Mouse (Mus musculus) CD4-positive helper T cell, adult 2 months (primary cell): ENCODE results near the gene Npy1r.

Experiments
- DNase-seq: peaks from one replicate; pipeline ENCODE4 v3.0.0-alpha.2; 2012; ENCODE audit warnings: low read depth, missing footprints, low spot score

Gene Npy1r

GRCm38 (mm10) chr8:66696970-66697843 is at the start of gene Npy1r:
Gene Npy1r, plus strand, starts transcription at chr8:66697192.
- no peak for DNase-seq

- no peak for DNase-seq
These were observed 15.7 kb upstream of the Npy1r start for GRCm38 (mm10) chr8:66681261-66681660.

- no peak for DNase-seq
These were observed 9.3 kb upstream of the Npy1r start, which contains the start of gene Npy5r for GRCm38 (mm10) chr8:66687511-66688329. Gene Npy5r, minus strand, starts transcription at chr8:66688128.

- no peak for DNase-seq
These were observed 8.6 kb upstream of the Npy1r start for GRCm38 (mm10) chr8:66688395-66688794.

GRCm38 (mm10) chr8:66688799-66689198 is 8.2 kb upstream of the Npy1r start:
- no peak for DNase-seq

- DNase-seq = no peak
These were observed 6.6 kb upstream of the Npy1r start for GRCm38 (mm10) chr8:66690402-66690801.

GRCm38 (mm10) chr8:66698011-66698410 is 1.0 kb downstream of the Npy1r start:
- DNase-seq = no peak

GRCm38 (mm10) chr8:66698782-66699181 is 1.8 kb downstream of the Npy1r start:
- no peak for DNase-seq

- DNase-seq = no peak
These were observed 17.5 kb downstream of the Npy1r start for GRCm38 (mm10) chr8:66714324-66714975.

GRCm38 (mm10) chr8:66722835-66723234 is 25.8 kb downstream of the Npy1r start:
- DNase-seq = no peak

- DNase-seq = no peak
These were observed 32.5 kb downstream of the Npy1r start for GRCm38 (mm10) chr8:66729446-66729845.

GRCm38 (mm10) chr8:66731957-66732356 is 35.0 kb downstream of the Npy1r start:
- DNase-seq = no peak

GRCm38 (mm10) chr8:66742359-66742758 is 45.4 kb downstream of the Npy1r start:
- no peak for DNase-seq

GRCm38 (mm10) chr8:66745612-66746011 is 48.6 kb downstream of the Npy1r start:
- DNase-seq = no peak

GRCm38 (mm10) chr8:66751621-66752020 is 54.6 kb downstream of the Npy1r start:
- DNase-seq = no peak

- DNase-seq = no peak
These were observed 59.2 kb downstream of the Npy1r start for GRCm38 (mm10) chr8:66756161-66756560.
